Mouse (Mus musculus): Measurements from ENCODE around the gene Psmb2.

The Psmb2 gene

DNA sequence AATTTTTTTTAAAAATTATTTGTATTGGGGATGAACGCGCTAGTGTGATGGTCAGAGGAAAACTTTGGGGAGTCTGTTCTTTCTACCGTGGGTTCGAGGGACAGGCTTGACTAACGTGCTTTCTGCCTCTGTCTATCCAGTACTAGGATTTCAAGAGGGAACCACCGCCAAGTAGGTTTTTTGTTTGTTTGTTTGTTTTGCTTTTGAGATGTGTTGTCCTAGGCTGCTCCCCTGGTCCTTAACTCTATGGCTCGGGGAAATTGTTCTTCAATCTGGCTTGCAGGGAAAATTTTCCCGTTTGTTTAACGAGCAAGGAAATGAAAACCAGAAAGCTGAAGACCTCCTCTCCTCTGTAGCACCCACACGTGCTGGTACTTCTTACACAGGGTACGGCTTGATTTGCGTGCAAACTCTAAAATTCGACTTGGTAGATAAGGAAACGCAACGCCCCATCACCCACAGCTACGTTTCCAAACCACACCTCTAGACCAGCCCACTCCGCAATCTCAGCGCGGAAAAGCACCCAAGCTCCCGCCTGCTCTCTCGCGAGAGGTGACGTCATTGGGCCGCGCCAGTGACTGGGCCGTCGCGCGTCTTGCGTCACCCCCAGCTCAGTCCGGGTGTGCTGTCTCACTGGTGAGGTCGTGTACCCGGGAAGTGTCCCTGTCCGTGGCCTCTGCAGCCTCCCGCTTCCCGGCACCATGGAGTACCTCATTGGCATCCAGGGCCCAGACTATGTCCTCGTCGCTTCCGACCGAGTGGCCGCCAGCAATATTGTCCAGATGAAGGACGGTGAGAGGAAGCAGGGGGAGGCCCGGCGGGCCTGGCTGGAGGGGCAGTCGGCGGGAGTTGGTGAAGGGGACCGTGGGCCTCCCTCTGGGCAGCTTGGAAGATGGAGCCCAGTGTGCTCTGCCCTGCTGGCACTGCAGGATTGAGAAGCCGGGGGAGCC is at the start of gene Psmb2:
Gene Psmb2 (plus strand): TSS at position 577 of the 950 bp plus-strand sequence.
- peak; percentile 98 to 99 for DNase-seq (ENCODE audit: low spot score in 2 of 2)

DNA sequence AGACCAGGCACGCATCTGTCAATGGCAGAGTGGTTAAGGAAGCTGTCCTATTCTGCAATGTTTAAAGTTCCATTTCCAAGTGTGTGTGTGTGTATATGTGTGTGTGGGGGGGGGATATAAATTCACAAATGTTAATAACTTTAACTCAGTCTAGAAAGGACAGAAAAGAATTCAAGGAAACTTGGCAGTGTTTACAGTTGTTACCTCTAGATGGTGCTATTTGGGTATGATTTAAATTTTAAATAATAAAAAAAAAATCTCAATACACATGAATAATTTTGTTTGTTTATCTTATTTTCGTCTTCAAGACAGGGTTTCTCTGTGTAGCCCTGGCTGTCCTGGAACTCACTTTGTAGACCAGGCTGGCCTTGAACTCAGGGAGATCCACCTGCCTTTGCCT is 45.5 kb upstream of the Psmb2 start:
- no peak for DNase-seq (ENCODE audit: low spot score in 2 of 2)

DNA sequence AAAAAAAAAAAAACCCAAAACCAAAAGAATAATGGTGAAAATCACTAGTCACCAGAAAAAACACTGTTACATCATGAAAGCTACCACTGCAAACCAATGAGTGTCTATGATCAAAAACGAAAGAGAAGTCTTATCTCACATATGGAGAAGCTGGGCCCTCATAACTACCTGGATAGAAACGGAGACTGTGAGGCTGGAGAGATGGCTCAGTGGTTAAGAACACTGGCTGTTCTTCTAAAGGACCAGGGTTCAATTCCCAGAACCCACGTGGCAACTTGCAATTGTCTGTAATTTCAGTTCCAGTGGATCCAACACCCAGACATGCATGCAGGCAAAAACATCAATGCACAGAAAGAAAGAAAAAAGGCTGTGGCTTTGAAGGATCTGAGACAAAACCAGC is 44.8 kb upstream of the Psmb2 start:
- DNase-seq (ENCODE audit: low spot score in 2 of 2): no peak

DNA sequence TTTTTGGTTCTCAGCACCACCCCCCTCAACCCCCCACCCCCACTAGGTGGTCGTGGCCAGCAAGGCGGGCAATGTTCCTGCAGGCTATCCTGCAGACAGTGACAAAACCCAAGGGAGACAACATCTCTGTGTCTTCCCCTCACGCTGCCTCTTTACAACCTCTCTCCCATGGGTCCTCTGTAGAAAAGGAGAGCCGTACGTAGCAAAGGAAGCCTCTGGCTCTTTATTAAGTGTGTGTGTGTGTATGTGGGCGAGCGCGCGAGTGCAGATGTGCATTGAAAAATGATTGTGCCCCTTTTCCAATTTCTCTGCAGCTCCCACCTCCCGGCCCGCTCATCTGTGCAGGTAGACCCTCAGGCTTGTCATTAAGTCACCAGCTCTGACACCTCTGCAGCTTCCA is 41.1 kb upstream of the Psmb2 start:
- no peak for DNase-seq (ENCODE audit: low spot score in 2 of 2)

DNA sequence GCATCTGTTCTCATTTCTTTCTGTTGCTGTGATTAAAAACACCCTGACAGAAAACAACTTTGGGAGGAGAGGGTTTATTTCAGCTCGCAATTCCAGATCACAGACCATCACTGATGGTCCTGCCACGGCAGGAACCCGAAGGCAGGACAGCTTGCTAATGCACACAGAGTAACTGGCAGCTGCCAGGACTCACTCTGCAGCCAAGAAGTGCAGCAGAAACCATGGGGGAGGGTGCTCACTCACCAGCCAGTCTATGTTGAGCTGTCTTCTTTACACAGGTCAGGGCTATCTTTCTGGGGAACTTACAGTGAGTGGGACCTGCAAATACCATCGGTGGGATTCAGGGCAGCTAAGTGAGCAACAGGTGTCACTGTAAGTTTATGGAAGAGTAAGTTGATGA is 40.0 kb upstream of the Psmb2 start:
- no peak for DNase-seq (ENCODE audit: low spot score in 2 of 2)

DNA sequence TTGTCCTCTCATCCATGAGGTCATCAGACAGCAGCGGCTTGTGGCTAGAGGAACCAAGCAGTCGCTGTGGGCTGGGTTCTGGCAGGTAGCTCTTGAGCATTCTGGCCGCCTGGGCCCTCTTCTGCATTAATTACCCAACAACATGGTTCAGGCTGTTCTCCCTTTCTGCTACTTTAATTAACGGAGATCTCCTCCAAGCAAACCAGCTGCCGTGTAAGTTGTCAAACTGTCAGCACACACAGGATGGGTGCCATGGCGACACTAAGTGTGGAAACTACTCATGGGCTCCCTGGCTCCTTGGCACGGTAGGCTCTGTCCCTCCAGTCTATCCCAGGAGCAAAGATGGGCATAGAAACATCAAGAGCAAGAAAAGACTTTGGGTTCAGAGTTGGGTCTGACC is 38.1 kb upstream of the Psmb2 start:
- no peak for DNase-seq (ENCODE audit: low spot score in 2 of 2)

DNA sequence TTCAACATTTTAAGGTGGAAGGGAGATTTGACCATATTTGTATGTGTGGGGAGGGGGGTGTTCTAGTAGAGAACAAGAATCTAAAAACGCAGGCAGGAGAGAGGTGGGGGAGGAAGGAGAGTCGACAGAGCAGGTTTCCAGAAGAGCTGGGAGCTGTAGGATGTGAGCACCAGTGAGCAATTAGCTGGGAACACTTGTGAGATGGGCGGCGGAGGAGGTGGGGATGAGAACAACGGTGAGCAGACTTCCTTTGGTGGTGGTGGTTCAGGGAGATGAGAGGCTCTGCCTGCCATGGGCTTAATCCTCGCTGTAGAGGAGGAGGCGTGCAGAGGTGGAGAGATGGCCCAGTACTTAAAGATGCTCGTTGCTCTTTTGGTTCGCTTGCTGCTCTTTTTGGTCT is 35.5 kb upstream of the Psmb2 start:
- DNase-seq (ENCODE audit: low spot score in 2 of 2): no peak

DNA sequence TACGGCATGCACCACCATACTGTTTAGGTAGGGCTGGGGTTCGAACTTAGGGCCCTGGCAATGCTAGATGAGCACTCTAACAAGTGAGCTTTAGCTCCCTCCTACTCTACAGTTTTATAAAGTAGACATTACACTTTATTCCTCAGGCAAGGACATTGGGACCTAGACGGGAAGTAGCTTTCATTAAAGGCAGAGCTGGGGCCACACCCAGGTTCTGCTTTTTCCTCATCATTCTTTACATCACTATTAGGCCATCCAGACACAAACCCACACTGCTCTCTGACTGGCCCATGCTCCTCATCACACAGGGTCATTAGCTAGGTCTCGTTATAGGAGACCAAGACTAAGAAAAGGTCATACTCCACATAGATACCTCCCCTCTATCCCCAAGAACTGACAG is 33.6 kb upstream of the Psmb2 start:
- DNase-seq (ENCODE audit: low spot score in 2 of 2): no peak

DNA sequence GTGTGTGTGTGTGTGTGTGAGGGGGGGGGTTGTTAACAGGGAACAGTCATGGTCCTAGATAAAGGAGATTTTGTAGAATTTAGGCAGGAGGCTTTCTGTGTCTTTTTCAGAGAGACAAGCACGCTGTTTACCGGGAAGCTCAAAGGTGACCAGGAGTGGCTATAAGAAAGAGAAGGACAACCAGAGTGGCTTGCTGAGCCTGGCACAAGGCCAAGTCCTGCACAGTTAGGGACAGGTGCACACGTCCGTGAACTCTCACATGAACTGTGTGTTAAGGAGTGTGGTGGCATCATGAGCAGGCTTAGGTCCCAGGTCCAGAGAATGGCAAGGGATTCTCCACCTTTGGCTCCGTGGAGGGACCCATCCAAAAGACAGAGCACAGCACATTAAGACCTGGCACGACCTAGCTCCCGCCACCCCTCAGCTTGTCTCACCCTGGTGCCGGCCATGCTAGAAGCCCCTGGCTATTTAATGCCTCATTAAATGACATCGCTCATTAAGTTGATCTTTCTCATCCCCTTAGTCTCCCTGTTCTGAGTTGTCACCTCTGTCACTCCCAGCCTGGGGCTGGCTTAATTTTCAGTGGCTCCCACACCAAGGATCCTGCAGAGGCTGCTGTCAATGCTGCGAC is 33.0 kb upstream of the Psmb2 start:
- no peak for DNase-seq (ENCODE audit: low spot score in 2 of 2)

DNA sequence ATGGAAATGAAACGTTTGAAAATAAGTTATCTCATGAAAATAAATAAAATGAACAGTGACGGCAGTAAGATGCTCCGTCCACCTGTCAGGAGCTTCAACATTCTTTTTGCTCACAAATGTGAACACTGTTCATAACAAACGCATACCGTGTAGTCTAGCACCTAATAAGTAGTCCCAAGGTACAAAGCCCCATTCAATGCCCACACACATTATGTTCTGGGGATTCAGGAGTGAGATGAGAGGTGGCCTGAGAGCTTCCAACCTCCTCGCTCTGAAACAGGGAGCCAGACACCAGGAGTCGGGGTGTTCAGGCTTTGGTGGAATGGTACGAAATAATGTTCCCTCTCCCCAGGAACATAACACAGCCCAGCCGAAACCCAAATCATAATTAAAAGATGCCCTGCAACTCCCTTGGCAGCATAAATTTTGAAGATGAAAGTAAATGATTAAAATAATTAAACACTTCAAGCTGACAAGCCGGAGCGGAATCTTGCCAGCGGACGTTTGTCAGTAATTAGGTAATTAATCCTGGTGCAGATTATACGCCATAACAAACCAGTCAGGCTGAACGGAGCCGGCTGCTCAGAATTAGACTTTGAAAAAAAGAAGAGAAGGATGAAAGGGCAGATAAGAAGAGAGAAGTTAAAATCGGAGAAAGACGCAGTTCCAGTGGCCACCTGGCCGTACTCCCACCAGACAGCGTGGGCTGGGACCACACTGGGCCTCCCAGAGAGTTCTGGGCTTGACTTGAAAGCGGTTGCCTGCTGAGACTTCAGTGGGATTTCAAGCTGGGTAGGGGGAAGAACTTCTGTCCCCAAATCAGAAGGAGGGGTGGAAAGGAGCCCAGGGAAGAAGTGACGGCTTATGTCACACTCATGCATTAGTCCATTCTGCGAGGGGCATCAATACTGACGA is 29.2 kb upstream of the Psmb2 start:
- DNase-seq (ENCODE audit: low spot score in 2 of 2): no peak

DNA sequence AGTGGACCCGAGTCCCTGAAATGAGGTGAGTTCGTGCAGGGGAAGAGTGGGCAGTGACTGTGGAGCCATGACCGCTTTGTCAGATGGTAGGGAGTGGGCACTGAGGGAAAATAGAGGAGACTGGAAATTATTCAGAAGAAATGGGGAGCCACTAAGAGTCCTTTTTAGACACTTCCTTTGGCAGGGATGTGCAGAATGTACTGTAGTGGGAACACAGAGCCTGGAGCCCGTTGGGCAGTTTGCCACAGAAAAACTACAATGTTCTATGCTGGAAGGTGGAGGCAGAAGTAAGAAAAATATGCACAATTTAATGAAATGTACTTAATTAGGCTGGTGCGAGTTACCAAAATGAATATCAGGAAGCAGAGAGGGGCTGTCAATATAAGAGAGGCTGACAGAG is 24.3 kb upstream of the Psmb2 start:
- DNase-seq (ENCODE audit: low spot score in 2 of 2): no peak

DNA sequence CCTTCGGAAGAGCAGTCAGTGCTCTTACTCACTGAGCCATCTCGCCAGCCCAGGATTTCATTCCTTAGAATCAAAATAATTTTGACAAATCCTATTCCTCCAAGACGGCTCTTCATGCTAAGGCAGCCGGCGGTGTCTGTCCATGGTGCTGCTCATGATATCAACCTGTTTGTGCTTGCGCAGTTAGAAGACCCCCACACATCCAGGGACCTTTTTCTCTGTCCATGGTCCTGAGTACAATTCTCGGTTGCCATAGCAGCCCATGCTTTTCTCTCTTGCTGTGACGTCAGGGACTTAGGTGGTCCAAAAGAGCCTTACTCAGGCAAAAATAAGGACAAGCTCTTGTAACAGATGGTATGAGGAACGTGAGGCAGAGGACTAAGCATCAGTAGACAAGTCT is 22.1 kb upstream of the Psmb2 start:
- DNase-seq (ENCODE audit: low spot score in 2 of 2): no peak

DNA sequence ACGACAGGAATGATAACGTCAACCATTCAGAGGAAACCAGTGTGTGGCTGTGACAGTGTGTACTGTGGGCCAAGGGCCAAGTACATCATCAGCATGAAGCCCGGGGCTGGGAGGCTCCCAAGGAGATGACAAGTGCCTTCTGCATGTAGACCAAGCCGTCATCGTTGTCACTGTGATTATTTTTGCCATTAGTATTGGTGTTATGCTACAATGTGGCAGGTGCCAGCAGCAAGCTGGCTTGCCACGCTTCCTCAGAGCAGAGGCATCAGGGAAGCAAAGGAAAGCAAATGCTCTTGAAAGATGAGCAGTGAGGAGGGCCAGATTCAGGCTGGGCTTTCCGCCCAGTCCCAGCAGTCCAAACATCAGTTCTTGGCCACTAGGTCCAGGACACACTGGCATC is 16.2 kb upstream of the Psmb2 start:
- no peak for DNase-seq (ENCODE audit: low spot score in 2 of 2)

DNA sequence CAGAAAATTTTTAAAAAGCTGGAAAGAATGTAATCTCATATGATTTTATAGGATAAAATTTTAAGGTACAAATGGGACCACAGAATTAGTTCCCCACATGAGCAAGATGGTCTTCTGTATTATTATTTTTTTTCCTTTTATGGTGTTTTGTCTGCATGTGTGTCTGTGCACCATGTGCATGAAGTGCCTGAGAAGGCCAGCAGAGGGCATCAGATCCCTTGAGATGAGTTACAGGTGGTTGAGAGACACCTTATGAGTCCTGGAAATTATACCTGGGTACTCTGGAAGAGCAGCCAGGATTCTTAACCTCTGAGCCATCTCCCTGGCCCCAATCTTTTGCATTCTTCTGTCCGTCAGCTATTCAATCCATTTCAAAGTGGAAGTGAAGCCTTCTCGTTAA is 10.4 kb upstream of the Psmb2 start:
- no peak for DNase-seq (ENCODE audit: low spot score in 2 of 2)

DNA sequence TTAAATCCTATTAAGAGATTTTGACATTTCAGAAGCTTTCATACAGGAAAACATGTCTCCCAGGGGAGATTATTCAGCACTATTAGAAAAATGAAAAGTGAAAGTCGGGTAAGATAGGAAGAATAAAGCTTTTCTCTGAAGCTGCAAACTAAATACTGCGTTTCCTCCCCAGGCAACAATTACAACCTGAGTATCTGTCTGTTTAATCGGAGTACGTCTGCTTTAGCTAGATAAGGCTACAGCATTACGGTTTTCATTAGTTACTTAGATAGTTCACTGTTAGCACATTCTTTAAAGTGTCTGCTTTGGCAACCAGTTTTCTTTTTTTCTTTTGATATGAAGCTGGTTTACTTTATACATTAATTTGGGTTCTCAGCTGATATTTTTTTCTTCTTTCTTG is 4.9 kb downstream of the Psmb2 start:
- DNase-seq (ENCODE audit: low spot score in 2 of 2): no peak

DNA sequence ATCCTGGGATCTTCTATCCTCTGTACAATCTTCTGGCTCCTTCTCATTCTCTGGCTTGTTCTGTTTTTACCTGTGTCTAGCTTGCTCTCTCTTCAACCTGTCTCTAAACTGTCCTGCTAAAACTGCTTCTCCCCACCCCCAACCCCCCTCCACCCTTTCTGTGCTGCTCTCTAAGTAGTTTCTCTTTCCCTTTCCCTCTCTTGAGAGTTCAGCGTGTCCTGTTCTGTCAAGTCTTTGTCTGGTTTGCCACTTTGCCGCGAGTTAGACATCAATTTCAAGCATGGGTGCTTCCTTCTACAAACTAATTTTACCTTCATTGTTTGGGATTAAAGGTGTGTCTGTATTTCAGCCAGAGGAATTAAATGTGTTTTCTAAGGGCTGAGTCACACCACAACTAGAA is 5.7 kb downstream of the Psmb2 start:
- DNase-seq (ENCODE audit: low spot score in 2 of 2): no peak

DNA sequence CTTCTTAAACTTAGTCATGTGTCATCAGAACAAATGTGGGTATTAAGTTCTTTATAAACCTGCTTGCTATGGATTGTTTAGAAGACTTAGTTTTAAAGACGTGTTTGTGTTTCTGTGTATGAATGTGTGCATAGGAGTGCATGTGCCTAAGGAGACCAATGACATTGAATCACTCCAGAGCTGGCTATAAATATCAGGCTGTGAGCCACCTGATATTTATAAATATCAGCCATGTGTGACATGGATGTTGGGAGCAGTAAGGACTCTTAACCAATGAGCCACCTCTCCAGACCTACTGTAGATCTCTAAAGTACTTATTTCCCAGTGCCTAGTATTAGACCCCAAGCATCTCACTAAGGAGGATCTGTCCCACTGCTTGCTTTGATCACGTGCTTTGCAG is 12.0 kb downstream of the Psmb2 start:
- no peak for DNase-seq (ENCODE audit: low spot score in 2 of 2)

DNA sequence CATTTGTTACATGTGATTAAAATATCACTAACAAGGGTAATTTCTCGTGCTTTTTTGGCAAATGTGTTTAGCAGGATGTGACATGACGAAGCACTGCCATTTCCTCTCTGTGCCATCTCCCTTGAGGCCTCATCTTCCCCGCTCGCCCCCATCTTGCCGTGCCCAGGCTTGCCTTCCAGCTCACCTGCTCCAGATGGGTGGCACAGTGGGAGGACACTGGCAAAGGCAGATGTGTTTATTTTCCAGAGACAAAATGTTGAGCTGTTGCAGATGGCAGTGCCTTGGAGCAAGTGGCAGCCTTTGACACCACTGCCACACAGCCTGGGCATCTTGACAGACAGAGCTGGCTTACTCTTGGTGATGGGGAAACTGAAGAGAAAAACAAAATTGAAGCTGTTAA is 15.6 kb downstream of the Psmb2 start:
- DNase-seq (ENCODE audit: low spot score in 2 of 2): no peak

DNA sequence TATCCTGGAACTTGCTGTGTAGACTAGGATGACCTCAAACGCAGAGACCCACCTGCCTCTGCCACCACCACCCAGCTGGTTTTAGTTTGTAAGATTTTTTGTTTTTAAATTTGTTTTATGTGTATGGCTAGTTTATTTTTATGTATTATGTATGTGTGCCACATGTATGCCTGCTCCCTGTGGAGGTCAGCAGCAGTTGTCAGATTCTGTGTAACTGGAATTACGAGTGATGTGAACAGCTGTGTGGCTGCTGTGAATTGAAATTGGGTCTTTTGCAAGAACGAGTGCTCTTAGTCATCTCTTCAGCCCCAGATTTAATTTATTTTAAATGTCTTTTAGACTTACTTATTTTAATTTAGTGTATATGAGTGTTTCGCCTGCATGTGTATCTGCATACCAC is 19.5 kb downstream of the Psmb2 start:
- DNase-seq (ENCODE audit: low spot score in 2 of 2): no peak

DNA sequence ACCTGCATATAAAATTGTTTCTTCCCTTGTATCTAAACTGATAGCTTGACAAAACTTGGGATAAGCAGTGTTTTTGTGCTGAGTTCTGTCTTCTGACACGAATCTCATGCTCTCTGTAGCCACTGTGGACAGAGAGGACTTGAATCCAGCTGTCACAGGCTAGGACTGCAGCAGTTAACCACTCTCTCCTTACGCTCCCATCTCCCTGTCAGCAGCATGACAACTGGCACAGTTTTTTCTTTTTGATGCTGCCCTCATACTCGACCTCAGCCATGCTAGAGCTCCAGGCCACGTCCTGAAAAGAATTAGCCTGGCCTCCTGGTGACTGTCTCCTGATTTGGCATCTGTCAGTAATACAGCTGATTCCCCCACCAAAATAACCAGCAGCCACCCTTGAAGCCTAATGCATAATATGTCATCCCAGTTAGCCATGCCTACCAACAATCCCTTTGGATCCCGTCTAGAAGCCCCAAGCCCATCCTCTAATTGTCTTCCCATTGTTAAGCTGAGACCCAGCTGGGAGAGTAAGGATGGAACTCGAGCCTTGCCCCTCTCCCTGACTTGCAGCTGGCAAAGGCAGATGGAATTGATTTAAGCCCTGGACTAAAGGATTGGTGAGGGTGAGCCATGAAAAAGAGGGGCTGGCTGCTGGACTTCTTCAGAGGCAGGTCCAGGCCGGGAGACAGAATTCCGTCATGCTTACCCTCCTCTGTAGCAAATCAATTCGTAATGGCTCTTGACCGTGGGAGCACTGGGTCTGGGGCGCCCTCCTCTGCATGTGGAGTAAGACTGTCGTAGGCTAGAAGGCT is 29.4 kb downstream of the Psmb2 start:
- no peak for DNase-seq (ENCODE audit: low spot score in 2 of 2)

DNA sequence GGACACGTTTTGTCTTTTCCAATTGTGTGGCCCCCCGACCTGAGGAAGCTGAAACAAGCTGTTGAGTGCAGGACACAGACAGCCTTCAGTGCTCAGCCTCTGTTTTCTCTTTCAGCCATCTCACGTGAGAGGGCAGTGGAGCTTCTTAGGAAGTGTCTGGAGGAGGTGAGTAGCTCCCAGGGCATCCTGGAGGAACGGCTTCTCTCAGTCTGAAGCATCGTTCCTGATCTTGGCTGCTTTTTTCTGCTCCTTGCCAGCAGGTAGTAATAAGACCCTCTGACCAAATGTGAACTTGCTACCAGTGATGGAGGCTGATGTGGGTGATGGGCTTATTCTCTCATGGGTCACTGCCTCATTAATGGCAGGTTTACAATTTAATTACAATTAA is 30.0 kb downstream of the Psmb2 start:
- DNase-seq (ENCODE audit: low spot score in 2 of 2): no peak

DNA sequence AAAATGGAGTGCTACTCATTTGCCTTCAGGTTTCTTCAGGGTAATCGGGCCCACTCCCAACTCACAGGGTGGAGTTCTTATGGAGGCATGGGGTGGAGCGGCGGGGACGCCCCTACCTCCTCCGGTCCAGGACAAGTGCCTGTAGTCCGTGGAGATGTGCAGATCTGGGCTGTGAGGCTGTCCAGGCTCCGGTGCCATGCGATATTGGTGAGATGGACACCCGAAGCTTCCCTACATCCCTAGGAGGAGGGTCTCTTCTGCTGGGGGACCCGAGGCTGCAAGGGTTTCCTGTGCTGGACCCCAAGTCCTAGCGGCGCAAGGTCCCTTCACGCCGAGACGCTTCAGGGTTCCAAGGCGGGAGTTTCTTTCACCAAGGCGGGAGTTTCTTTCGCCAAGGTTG is 54.7 kb downstream of the Psmb2 start:
- DNase-seq (ENCODE audit: low spot score in 2 of 2): no peak

All from urinary bladder, adult 18-20 months (tissue).